Mouse (Mus musculus) Patski (cell line): ENCODE measurements at regions not wholly inside any gene's neighbourhood (a gene's known extent, or its start where the extent isn't known, plus 50 kb on each side); places are given as distances from the start of the nearest gene placed in this dataset.

Experiments
- ATAC-seq: fragments of 100-300 bp; one replicate; pipeline ENCODE4 v1.8.0; 2021
- CTCF ChIA-PET: fragments of 350-600 bp; sonication (Branson Sonifier 250); formaldehyde crosslinking; loops from one replicate; lab custom pipeline; 2022; ENCODE audit warnings: inconsistent platforms; lab: Charles Lee
- POLR2A ChIA-PET: fragments of 350-600 bp; sonication (Branson Sonifier 250); formaldehyde crosslinking; loops from one replicate; lab custom pipeline; 2022; ENCODE audit warnings: antibody characterized with exemption, inconsistent platforms; lab: Charles Lee
- DNase-seq: peaks from one replicate; pipeline ENCODE4 v3.0.0-alpha.2; 2011; ENCODE audit warnings: low read depth, low spot score
- H3K27me3 ChIP-seq: fragments of 371-371 bp; one replicate; pipeline ENCODE4 v1.5.1; 2021
- CTCF ChIP-seq: fragments of 100-300 bp; IDR thresholded peaks from one replicate; pipeline ENCODE4 v1.5.1; 2021
- in situ Hi-C: fragments of 300-500 bp; cut with MboI; formaldehyde crosslinking; loops from 3 replicates; pipeline ENCODE4 v1.11.1; 2018; ENCODE audit warnings: low pct_unique_long_range_greater_than_20kb, mixed read lengths

- H3K27me3 ChIP-seq = peaks cover 11% of the 10 kb centered on the region
- no peak for TF ChIP-seq CTCF
- CTCF ChIA-PET = no interaction called here
- DNase-seq (no peak), ATAC-seq (no peak)
- in situ Hi-C loops = no loop called here
- POLR2A ChIA-PET = no interaction called here
These were observed 190.6 kb upstream of the Tapt1 start for GRCm38 (mm10) chr5:44416844-44417589.

GRCm38 (mm10) chr5:44414441-44414840, 188.0 kb upstream of the Tapt1 start:
- H3K27me3 ChIP-seq = peaks cover 11% of the 10 kb centered on the region
- CTCF ChIA-PET = no interaction called here
- in situ Hi-C loops = no loop called here
- POLR2A ChIA-PET = no interaction called here
- no peak for ATAC-seq
- no peak for TF ChIP-seq CTCF
- DNase-seq = no peak

- DNase-seq (no peak), ATAC-seq (no peak)
- ChIA-PET POLR2A (no interaction called here), CTCF (interaction anchor here (0.7 to 2.9 kb wide), 2 partner anchors 14 to 15 kb away, joined by 3 to 7 read pairs; no protein-coding TSS in a partner anchor)
- peaks cover 11% of the 10 kb centered on the region for H3K27me3 ChIP-seq
- in situ Hi-C loops = no loop called here
- TF ChIP-seq CTCF = no peak
These were observed 176.9 kb upstream of the Tapt1 start for GRCm38 (mm10) chr5:44403300-44403699.

- POLR2A ChIA-PET = no interaction called here
These were observed 174.3 kb upstream of the Tapt1 start for GRCm38 (mm10) chr5:44400573-44401332.

GRCm38 (mm10) chr5:44387237-44387810, 160.9 kb upstream of the Tapt1 start:
- no peak for TF ChIP-seq CTCF
- CTCF ChIA-PET = no interaction called here
- peaks cover 7% of the 10 kb centered on the region for H3K27me3 ChIP-seq
- DNase-seq = no peak
- POLR2A ChIA-PET = no interaction called here
- no peak for ATAC-seq
- in situ Hi-C loops = no loop called here

More at GRCm38 (mm10) chr5:44400573-44401332, 174.3 kb upstream of the Tapt1 start:
- H3K27me3 ChIP-seq = peaks cover 5% of the 10 kb centered on the region
- no peak for TF ChIP-seq CTCF
- CTCF ChIA-PET = interaction anchor here (2.9 kb wide), 1 partner anchor 11 kb away, joined by 7 read pairs; no protein-coding TSS in a partner anchor
- DNase-seq (no peak), ATAC-seq (no peak)
- in situ Hi-C loops = no loop called here

GRCm38 (mm10) chr5:44386176-44386575, 159.8 kb upstream of the Tapt1 start:
- ATAC-seq = no peak
- CTCF ChIA-PET = interaction anchor here (0.9 kb wide), 1 partner anchor 29 kb away, joined by 3 read pairs; no protein-coding TSS in a partner anchor
- H3K27me3 ChIP-seq = peaks cover 15% of the 10 kb centered on the region
- POLR2A ChIA-PET = no interaction called here
- in situ Hi-C loops = no loop called here
- TF ChIP-seq CTCF = no peak
- DNase-seq = no peak

GRCm38 (mm10) chr5:44383049-44383448, 156.6 kb upstream of the Tapt1 start:
- POLR2A ChIA-PET = no interaction called here
- no peak for TF ChIP-seq CTCF
- DNase-seq (no peak), ATAC-seq (no peak)
- CTCF ChIA-PET = no interaction called here
- in situ Hi-C loops = no loop called here
- H3K27me3 ChIP-seq = peaks cover 8% of the 10 kb centered on the region

GRCm38 (mm10) chr5:44370006-44370405, 143.6 kb upstream of the Tapt1 start:
- ChIA-PET POLR2A (no interaction called here), CTCF (no interaction called here)
- in situ Hi-C loops = no loop called here
- DNase-seq (no peak), ATAC-seq (peak; percentile 17)
- H3K27me3 ChIP-seq = peaks cover 3% of the 10 kb centered on the region
- TF ChIP-seq CTCF = no peak

GRCm38 (mm10) chr5:44352324-44352723, 125.9 kb upstream of the Tapt1 start:
- ChIA-PET POLR2A (no interaction called here), CTCF (no interaction called here)
- DNase-seq (no peak), ATAC-seq (no peak)
- in situ Hi-C loops = no loop called here
- TF ChIP-seq CTCF = no peak
- peaks cover 18% of the 10 kb centered on the region for H3K27me3 ChIP-seq

- TF ChIP-seq CTCF = no peak
- DNase-seq (no peak), ATAC-seq (no peak)
- H3K27me3 ChIP-seq = peaks cover 7% of the 10 kb centered on the region
- ChIA-PET POLR2A (no interaction called here), CTCF (no interaction called here)
- in situ Hi-C loops = no loop called here
These were observed 115.1 kb upstream of the Tapt1 start for GRCm38 (mm10) chr5:44341457-44342014.
